Mouse (Mus musculus) granulocyte monocyte progenitor cell, adult 5-6 weeks (primary cell): ENCODE measurements around the gene Pcyt2. TPM values are rescaled to one million over a fixed set of nuclear protein-coding genes. Genes with fewer than 3 reads are reported as not detected.
A peak's percentile ranks its signal among the peaks of the same experiment; 100 is the strongest.

Experiments
- ATAC-seq: replicated peaks from 2 replicates; pipeline ENCODE4 v1.8.0; 2016; ENCODE audit warnings: mild to moderate bottlenecking, moderate TSS enrichment, inconsistent platforms; ENCODE audit not compliant: poor library complexity, severe bottlenecking
- total RNA-seq, 2 experiments: library from RNA; stranded (forward) in 1 of 2; stranded (reverse) in 1 of 2; fragments of 200-712, 200-1000 nt in 1 of 2; fragments of >200 nt in 1 of 2; fragmentation: Nextera tagmentation in 1 of 2; gene quantifications; 2 replicates each; pipeline ENCODE4 v1.2.3; 2014 to 2017

The Pcyt2 gene
- total RNA-seq (2014; fragmentation: Nextera tagmentation) (48.1 and 70.3 TPM in 2 replicates), total RNA-seq (2017) (21.9 and 35.5 TPM in 2 replicates)

GRCm38 (mm10) chr11:120617519-120618112 is at the start of gene Pcyt2:
Pcyt2 (minus strand) TSS chr11:120617936.
- ATAC-seq: peak; percentile 94

- no peak for ATAC-seq
These were observed 48.9 kb upstream of the Pcyt2 start for GRCm38 (mm10) chr11:120666617-120667016.

- ATAC-seq: no peak
These were observed 47.7 kb upstream of the Pcyt2 start for GRCm38 (mm10) chr11:120665406-120665805.

GRCm38 (mm10) chr11:120663714-120664113 is 46.0 kb upstream of the Pcyt2 start:
- no peak for ATAC-seq

- ATAC-seq: no peak
These were observed 45.0 kb upstream of the Pcyt2 start for GRCm38 (mm10) chr11:120662759-120663158.

- ATAC-seq: no peak
These were observed 43.3 kb upstream of the Pcyt2 start, which contains the start of gene Notum for GRCm38 (mm10) chr11:120661076-120661460. Notum (minus strand) TSS chr11:120661175.

GRCm38 (mm10) chr11:120660301-120661075 is 42.8 kb upstream of the Pcyt2 start:
- ATAC-seq: peak; percentile 44

- no peak for ATAC-seq
These were observed 42.0 kb upstream of the Pcyt2 start for GRCm38 (mm10) chr11:120659509-120660300.

GRCm38 (mm10) chr11:120658876-120659410 is 41.2 kb upstream of the Pcyt2 start:
- peak; percentile 63 for ATAC-seq

GRCm38 (mm10) chr11:120657301-120657700 is 39.6 kb upstream of the Pcyt2 start:
- no peak for ATAC-seq

GRCm38 (mm10) chr11:120654741-120655140 is 37.0 kb upstream of the Pcyt2 start:
- ATAC-seq: no peak

- no peak for ATAC-seq
These were observed 34.1 kb upstream of the Pcyt2 start for GRCm38 (mm10) chr11:120651872-120652271.

GRCm38 (mm10) chr11:120648001-120648476 is 30.3 kb upstream of the Pcyt2 start, which contains the start of gene Myadml2:
Myadml2 (minus strand) TSS chr11:120648158.
- ATAC-seq: peak; percentile 44

- no peak for ATAC-seq
These were observed 29.5 kb upstream of the Pcyt2 start for GRCm38 (mm10) chr11:120647047-120647830.

- peak; percentile 87 for ATAC-seq
These were observed 25.9 kb upstream of the Pcyt2 start, which contains the start of gene Pycr1 for GRCm38 (mm10) chr11:120643601-120643987. Pycr1 (minus strand) TSS chr11:120643769.

GRCm38 (mm10) chr11:120642939-120643600 is 25.3 kb upstream of the Pcyt2 start:
- ATAC-seq: 0 out of 2 replicates have a peak, but pooled peaks have one; percentile 4

GRCm38 (mm10) chr11:120641869-120642268 is 24.1 kb upstream of the Pcyt2 start:
- ATAC-seq: peak; percentile 46; the same call in 1 of the 2 replicates

- ATAC-seq: no peak
These were observed 23.5 kb upstream of the Pcyt2 start for GRCm38 (mm10) chr11:120641255-120641654.

- ATAC-seq: no peak
These were observed 17.1 kb upstream of the Pcyt2 start for GRCm38 (mm10) chr11:120634810-120635209.
